Mouse (Mus musculus): ENCODE results near the gene Hist1h2bf. TPM values are rescaled to one million over a fixed set of nuclear protein-coding genes. Genes with fewer than 3 reads are reported as not detected.

Gene Hist1h2bf
- total RNA-seq, 4 experiments from 2014 or later: 23.0 to 26.4 (median 24.2) TPM

GRCm38 (mm10) chr13:23530901-23531875 lies 42.8 kb downstream of the Hist1h2bf start, which contains the start of gene Hist1h4h:
Gene Hist1h4h (plus strand): TSS chr13:23531050.
- DNase-seq (ENCODE audit: low spot score in 2 of 2): peak; percentile 97 to 98

GRCm38 (mm10) chr13:23530181-23530900 lies 43.7 kb downstream of the Hist1h2bf start:
- peak; percentile 36 to 69 for DNase-seq (ENCODE audit: low spot score in 2 of 2)

- DNase-seq (ENCODE audit: low spot score in 2 of 2): no peak
These were observed 44.4 kb downstream of the Hist1h2bf start for GRCm38 (mm10) chr13:23529480-23530165.

GRCm38 (mm10) chr13:23529005-23529404 lies 45.0 kb downstream of the Hist1h2bf start:
- no peak for DNase-seq (ENCODE audit: low spot score in 2 of 2)

- DNase-seq (ENCODE audit: low spot score in 2 of 2): peak; percentile 80 to 99
These were observed 47.7 kb downstream of the Hist1h2bf start for GRCm38 (mm10) chr13:23526312-23526711.

GRCm38 (mm10) chr13:23525901-23526300 lies 48.1 kb downstream of the Hist1h2bf start:
- DNase-seq (ENCODE audit: low spot score in 2 of 2): no peak

GRCm38 (mm10) chr13:23524654-23525053 lies 49.3 kb downstream of the Hist1h2bf start:
- DNase-seq (ENCODE audit: low spot score in 2 of 2): peak; percentile 35 to 44

- DNase-seq (ENCODE audit: low spot score in 2 of 2): no peak
These were observed 50.0 kb downstream of the Hist1h2bf start for GRCm38 (mm10) chr13:23523976-23524375.

Small RNAs within 50 kb of the gene (microRNA-seq; reads per million reads assigned to microRNA genes)
- gene Gm44297: 0 reads per million in 2 experiments
- gene Gm44359: 0 reads per million in 2 experiments
- gene Gm44394: 0 reads per million in 2 experiments

Other genes with a start within 250 kb of the Hist1h2bf start
- 10 to 100 TPM; 24.9 to 29.0 (median 26.7) TPM for gene Zfp322a, start 205.0 kb downstream of the Hist1h2bf start, total RNA-seq (2022)
- gene Abt1, start 150.3 kb downstream of the Hist1h2bf start, total RNA-seq (2022): 1 to 10 TPM; 8.1 to 9.3 (median 8.6) TPM
- gene Btn1a1, start 108.3 kb downstream of the Hist1h2bf start, total RNA-seq (2022): under 1 TPM in 2 of 4 experiments, not detected in 2; 0.09 to 0.13 TPM
- 1 to 10 TPM in 2 of 4 experiments, under 1 TPM in 2; 0.63 to 1.1 (median 0.99) TPM for gene Btn2a2, start 85.3 kb downstream of the Hist1h2bf start, total RNA-seq (2022)
- 100 to 1,000 TPM; 263 to 358 (median 294) TPM for gene Hist1h4h, start 43.1 kb downstream of the Hist1h2bf start, total RNA-seq (2022)
- 10 to 100 TPM in 1 of 4 experiments, 1 to 10 TPM in 2, not detected in 1; 1.7 to 10.6 (median 3.0) TPM for gene Hist1h2af, start 40.3 kb downstream of the Hist1h2bf start, total RNA-seq (2022)
- gene Hist1h3g, start 38.8 kb downstream of the Hist1h2bf start, total RNA-seq (2022): 1 to 10 TPM; 3.7 to 6.0 (median 4.2) TPM
- 1 to 10 TPM in 2 of 4 experiments, under 1 TPM in 2; 0.84 to 1.6 (median 0.98) TPM for gene Hist1h2bh, start 30.8 kb downstream of the Hist1h2bf start, total RNA-seq (2022)
- gene Hist1h3f, start 30.1 kb downstream of the Hist1h2bf start, total RNA-seq (2022): 10 to 100 TPM; 15.3 to 21.8 (median 16.6) TPM
- gene Hist1h4f, start 22.5 kb downstream of the Hist1h2bf start, total RNA-seq (2022): 100 to 1,000 TPM; 153 to 191 (median 171) TPM
- 1 to 10 TPM; 3.4 to 4.2 (median 3.5) TPM for gene Hist1h1d, start 20.9 kb downstream of the Hist1h2bf start, total RNA-seq (2022)
- 10 to 100 TPM; 43.6 to 61.8 (median 54.4) TPM for gene Hist1h3e, start 11.8 kb downstream of the Hist1h2bf start, total RNA-seq (2022)
- 1 to 10 TPM; 3.0 to 5.2 (median 4.7) TPM for gene Hist1h2ae, start 3.0 kb downstream of the Hist1h2bf start, total RNA-seq (2022)
- gene Hist1h2bg, start 2.8 kb downstream of the Hist1h2bf start, total RNA-seq (2022): 10 to 100 TPM; 60.3 to 72.4 (median 70.0) TPM
- 1 to 10 TPM; 1.3 to 6.6 (median 3.8) TPM for gene Hist1h2ad, start 185 bp upstream of the Hist1h2bf start, total RNA-seq (2022)
- gene Hist1h3d, start 1.6 kb upstream of the Hist1h2bf start, total RNA-seq (2022): 10 to 100 TPM in 2 of 4 experiments, 1 to 10 TPM in 2; 8.9 to 11.8 (median 10.0) TPM
- 100 to 1,000 TPM; 126 to 155 (median 139) TPM for gene Hist1h4d, start 7.4 kb upstream of the Hist1h2bf start, total RNA-seq (2022)
- gene Hist1h2be, start 46.9 kb upstream of the Hist1h2bf start, total RNA-seq (2022): 1 to 10 TPM; 5.5 to 9.6 (median 7.2) TPM
- 10 to 100 TPM; 61.9 to 65.4 (median 62.5) TPM for gene Hist1h1e, start 48.4 kb upstream of the Hist1h2bf start, total RNA-seq (2022)
- 1 to 10 TPM; 1.4 to 2.3 (median 1.9) TPM for gene Hist1h2ac, start 109.8 kb upstream of the Hist1h2bf start, total RNA-seq (2022)
- 10 to 100 TPM; 26.9 to 40.2 (median 30.0) TPM for gene Hist1h2bc, start 110.0 kb upstream of the Hist1h2bf start, total RNA-seq (2022)
- gene Hist1h1t, start 121.6 kb upstream of the Hist1h2bf start, total RNA-seq (2022): under 1 TPM in 1 of 4 experiments, not detected in 3; 0.41 TPM
- gene Hist1h4c, start 124.3 kb upstream of the Hist1h2bf start, total RNA-seq (2022): 100 to 1,000 TPM in 2 of 4 experiments, 10 to 100 TPM in 2; 87.8 to 116 (median 99.2) TPM
- gene Hfe, start 136.7 kb upstream of the Hist1h2bf start, total RNA-seq (2022): 1 to 10 TPM; 3.4 to 7.7 (median 4.6) TPM
- gene Hist1h1c, start 164.6 kb upstream of the Hist1h2bf start, total RNA-seq (2022): 10 to 100 TPM; 69.7 to 80.4 (median 72.8) TPM
- 1 to 10 TPM; 1.1 to 3.3 (median 2.8) TPM for gene Hist1h3c, start 171.4 kb upstream of the Hist1h2bf start, total RNA-seq (2022)
- 10 to 100 TPM; 12.3 to 18.8 (median 16.3) TPM for gene Hist1h2bb, start 172.5 kb upstream of the Hist1h2bf start, total RNA-seq (2022)
- gene Hist1h2ab, start 176.9 kb upstream of the Hist1h2bf start, total RNA-seq (2022): 10 to 100 TPM; 18.4 to 30.4 (median 21.0) TPM
- 10 to 100 TPM in 1 of 4 experiments, 1 to 10 TPM in 3; 5.3 to 12.2 (median 8.1) TPM for gene Hist1h3b, start 178.1 kb upstream of the Hist1h2bf start, total RNA-seq (2022)
- 10 to 100 TPM; 53.3 to 70.8 (median 63.3) TPM for gene Hist1h4b, start 182.8 kb upstream of the Hist1h2bf start, total RNA-seq (2022)
- 10 to 100 TPM; 43.4 to 63.5 (median 58.0) TPM for gene Hist1h4a, start 187.0 kb upstream of the Hist1h2bf start, total RNA-seq (2022)
- 10 to 100 TPM; 33.9 to 55.0 (median 40.9) TPM for gene Hist1h3a, start 188.2 kb upstream of the Hist1h2bf start, total RNA-seq (2022)
- gene Hist1h1a, start 189.5 kb upstream of the Hist1h2bf start, total RNA-seq (2022): 10 to 100 TPM; 29.7 to 32.8 (median 30.7) TPM
- not detected for gene Trim38, start 195.7 kb upstream of the Hist1h2bf start, total RNA-seq (2022)
- not detected for gene Slc17a2, start 232.8 kb upstream of the Hist1h2bf start, total RNA-seq (2022)